Mouse (Mus musculus) gastrocnemius, postnatal 14 days (tissue): Measurements from ENCODE around the gene Shb. TPM values are rescaled to one million over a fixed set of nuclear protein-coding genes. Genes with fewer than 3 reads are reported as not detected.

Experiments used
- DNase-seq: peaks from one replicate; pipeline ENCODE4 v3.0.0; 2021; ENCODE audit warnings: mixed read lengths
- intact Hi-C: fragments of 180-260 bp; cut with DNase I; formaldehyde crosslinking; loops from one replicate; pipeline ENCODE4 v1.15.1; 2025; ENCODE audit warnings: low total_unique reads
- total RNA-seq, 2 experiments: library from RNA; stranded (reverse); gene quantifications; 2 replicates each; pipeline ENCODE4 v1.2.3; 2021

The Shb gene
- total RNA-seq, 2 experiments from 2014 or later = 6.7 to 7.8 TPM

DNA sequence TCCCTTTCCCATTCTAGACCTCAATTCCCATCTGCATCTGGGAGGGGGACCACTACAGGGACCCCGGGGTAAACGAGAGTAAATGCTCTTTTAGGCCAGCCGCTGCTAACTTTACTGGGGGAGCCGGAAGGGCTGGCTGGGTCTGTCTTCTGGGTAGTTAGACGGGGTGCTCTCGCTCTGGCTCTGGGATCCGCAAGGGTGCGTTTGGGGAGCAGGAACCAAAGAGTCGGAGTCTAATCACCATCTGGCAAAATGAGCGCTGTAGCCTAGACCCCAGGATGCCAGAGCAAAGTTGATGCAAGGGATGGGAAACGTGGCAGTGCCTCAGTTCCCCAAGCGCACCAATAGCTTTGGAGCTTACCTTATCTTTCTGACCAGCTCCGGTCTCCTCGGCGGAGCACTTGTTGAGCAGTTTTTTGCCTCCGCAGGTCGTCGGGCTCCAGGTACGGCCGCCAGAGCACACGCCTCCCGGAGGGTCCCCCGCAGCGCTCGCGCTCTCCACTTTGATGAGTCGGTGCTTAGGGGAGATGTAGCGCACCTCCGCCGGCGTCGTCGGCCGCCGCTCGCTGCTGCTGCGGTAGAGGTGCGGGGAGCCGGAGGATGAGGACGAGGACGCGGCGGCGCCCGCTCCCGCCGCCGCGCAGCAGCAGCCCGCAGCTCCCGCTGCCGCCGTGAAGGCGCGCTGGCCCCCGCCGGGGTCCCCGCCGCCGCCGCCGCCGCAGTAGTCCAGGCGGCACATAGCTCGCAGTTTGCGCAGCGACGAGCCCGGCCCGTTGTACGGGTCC is 2.9 kb downstream of the Shb start:
- intact Hi-C loops = loop anchor here (5.0 kb wide), 1 partner anchor 62 kb away; no protein-coding TSS in a partner anchor
- no peak for DNase-seq

DNA sequence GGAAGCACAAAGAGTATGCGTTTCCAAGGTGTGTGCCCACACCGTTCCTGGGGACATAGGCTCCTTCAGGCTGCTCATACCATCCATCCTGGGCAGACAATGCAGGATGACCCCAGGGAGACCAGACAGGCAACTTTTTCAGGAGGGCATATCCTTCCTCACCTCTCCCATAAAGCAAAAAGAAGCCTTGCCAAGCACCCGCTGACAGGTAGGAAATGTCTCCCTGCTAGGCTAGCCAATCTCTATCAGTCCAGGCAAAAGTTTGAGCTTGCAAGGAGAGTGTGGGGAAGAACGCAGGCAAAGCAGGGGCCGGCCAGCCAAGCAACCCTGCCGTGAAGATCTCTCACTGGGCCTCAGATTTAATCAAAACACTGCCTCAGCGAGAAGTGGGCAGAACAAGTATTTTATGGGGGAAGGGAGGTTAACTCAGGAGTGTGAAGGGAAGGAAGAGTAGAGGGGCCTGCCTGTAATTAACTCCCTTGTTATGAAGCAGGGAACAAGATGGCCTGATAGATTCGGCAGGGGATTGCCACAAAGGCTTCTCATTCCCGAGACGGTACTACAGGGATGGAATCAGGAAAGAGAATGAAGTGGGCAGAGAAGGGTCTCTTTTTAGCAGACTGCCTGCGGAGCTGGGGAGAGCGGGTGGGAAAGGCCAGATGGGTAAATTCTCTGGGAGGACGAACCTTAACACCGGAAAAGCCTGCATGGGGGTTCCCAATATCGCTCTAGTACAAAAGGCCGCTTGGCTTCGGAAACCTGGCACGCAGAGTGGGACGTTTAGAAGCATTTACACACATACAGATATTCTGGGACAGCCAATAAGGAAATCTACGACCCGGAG is 3.7 kb downstream of the Shb start:
- intact Hi-C loops = loop anchor here (5.0 kb wide), 1 partner anchor 61 kb away; no protein-coding TSS in a partner anchor
- no peak for DNase-seq

DNA sequence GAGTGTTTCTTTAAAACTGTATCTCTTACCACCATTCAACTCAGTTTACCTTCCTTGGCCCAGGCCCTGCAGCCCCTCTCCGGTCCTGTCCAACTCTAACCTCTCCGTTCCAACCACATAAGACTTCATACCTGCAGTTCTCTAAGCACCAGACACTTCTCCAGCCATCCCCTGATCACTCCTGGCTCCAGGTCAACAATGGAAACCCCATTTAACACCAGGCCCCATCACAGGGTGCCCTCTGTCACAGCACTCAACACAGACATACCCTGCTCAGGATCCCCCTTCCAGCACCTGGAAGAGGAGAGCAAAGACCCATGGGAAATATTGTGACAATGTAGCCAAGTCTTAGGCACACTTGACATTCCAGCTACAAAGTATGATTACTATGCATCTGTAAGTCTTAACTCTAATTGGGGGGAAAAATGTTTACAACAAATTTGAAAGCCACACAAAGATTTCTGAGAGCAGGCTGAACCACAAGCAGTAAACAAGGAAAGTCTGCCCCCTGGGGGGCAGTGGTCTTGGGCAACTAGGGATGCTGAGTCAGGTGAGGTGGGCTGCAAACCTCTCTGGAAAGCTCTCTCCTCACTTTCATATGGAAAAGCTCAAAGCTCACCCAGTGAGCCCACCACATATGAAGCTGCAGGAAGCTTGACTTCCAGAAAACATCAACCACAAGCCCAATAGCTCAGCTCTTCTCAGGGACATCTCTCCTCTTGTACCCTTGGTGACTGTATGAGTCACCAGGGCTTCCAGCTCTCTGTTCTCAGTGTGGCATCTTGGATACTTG is 4.5 kb downstream of the Shb start:
- no peak for DNase-seq
- intact Hi-C loops = loop anchor here (5.0 kb wide), 1 partner anchor 60 kb away; no protein-coding TSS in a partner anchor

DNA sequence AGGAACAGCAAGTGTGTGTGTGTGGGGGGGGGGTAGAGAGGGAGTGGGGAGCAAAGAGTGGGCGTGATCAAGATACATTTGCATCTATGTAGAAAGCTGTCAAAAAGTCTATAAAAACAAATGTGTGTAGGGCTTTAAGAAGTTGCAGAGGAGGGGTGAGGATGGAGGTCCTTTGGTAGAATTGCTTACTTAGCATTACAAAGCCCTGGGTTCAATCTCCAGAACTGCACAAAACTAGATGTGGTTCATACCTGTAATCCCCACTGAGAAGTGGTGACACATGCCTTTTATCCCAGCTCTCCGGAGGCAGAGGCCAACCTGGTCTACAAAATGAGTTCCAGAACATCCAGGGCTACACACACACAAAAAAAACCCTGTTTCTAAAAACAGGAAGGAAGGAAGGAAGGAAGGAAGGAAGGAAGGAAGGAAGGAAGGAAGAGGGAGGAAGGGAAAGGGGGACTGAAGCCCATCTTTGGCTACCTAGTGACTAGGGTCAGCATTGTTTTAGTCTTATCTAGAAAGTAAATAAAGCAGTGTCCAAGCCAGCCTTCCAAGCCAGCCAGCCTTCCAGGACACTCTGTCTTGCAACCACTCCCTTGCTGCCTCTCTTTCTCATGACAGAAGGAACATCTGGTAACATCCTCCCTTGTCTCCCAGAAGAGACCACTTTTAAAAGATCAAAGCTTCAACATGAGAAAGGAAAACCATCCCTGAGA is 5.3 kb downstream of the Shb start:
- intact Hi-C loops = loop anchor here (5.0 kb wide), 1 partner anchor 60 kb away; no protein-coding TSS in a partner anchor
- no peak for DNase-seq

DNA sequence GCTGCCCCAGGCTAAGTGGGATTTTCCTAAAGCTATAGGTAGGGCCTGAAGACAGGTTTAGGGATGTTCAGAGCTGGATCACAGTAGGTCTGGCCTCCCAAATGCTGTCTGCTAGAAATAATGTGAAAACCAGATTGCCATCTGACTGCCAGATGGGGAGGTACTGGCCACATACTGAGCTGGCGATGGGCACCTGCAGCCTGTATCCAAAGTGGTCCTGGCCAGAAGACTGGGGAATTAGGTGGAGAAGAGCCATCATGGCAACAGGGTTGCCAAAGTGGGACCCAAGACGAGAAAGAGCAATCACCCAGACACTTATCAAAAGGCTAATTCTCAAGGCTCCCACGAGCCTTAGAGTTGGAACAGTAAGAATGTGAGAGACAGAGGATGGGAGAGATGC is 6.1 kb downstream of the Shb start:
- no peak for DNase-seq
- intact Hi-C loops = loop anchor here (5.0 kb wide), 1 partner anchor 59 kb away; no protein-coding TSS in a partner anchor

DNA sequence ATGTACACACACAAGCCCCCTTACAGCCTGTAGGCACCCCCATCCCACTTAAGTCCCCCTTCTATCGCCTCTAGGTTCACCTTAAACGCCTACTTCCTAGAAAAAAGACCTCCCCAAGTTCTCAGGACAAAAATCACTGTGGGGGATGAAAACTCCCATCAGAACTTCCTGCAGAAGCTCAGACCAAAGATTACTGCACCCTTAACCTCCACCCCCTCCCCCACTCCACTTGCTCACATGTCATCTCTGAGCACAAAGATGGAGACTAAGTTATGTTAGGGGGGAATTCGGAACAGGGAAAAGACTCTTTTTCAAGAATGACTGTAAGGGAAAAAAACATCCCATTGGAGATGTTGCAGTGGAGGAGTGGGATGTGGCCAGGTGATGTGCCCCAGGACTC is 6.7 kb downstream of the Shb start:
- intact Hi-C loops = loop anchor here (5.0 kb wide), 1 partner anchor 58 kb away; no protein-coding TSS in a partner anchor
- no peak for DNase-seq

DNA sequence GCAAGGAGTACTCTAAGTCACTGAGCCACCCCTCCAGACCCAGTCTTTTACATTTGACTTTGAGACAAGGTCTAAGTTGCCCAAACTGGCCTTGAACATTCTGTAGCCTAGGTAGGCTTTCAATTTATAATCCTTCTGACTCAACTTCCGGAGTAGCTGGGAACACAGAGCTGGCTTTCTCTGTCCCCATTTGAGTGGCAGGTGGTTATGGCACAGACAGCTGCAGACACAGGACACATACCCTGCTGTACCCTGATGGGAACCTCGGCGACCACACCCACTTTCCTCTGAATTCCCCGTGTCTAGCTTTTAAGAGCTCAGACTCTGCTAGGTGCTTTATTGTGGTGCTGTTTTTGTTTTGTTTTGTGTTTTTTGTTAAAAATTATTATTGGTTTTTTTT is 7.7 kb downstream of the Shb start:
- DNase-seq = no peak
- intact Hi-C loops = loop anchor here (5.0 kb wide), 1 partner anchor 57 kb away; no protein-coding TSS in a partner anchor

DNA sequence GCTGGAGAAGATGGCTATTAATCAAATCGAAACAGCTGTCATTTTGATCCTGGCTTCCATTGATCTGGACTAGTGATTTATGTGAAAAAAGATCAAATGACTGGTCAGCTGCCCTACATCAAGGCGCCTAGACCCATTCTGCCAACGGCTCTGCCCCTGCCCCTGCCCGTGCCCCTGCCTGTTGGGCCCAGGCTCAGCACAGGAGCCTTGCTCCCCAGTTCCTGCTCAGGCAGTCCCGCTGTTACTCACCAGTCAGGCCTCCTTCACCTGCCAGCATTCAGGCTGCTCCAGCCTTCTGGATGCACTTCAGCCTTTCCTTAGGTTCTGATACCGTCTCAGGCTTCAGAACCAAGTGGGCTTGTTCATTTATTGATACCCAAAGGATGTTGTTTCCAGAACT is 8.9 kb downstream of the Shb start:
- intact Hi-C loops = no loop called here
- DNase-seq = no peak

DNA sequence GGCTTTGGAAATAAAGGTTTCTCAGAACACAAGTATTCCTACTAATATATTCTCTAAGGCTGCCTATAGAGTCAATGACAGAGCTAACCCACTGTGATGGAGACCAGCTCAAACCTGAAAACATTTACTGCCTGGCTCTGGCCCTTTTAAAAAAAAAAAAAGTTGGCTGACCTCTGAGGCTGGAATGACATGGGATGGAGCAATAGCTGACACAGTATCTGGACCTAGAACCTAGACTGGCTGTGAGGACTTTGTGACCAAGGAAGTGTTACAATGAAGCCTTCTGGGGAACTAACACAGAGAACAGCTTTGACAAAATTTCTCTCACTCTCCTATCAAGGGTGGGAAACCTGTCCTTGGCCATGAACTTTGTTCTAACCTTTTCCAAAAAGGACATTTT is 9.3 kb downstream of the Shb start:
- intact Hi-C loops = no loop called here
- DNase-seq = no peak

DNA sequence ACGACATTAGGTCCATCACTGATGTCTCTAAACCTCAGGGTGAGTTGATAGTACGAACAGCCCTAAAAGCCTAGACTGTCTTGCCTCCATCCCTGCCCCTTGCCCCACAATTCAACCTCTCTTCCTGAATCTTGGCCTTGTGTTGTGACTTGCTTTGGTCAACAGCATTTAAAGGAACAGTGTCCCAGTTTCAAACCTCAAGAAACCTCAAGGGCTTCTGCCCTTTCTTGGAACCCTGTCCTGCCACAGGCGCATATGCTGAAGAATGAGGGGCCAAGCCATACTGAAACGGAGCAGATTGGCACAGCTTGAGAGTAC is 9.7 kb downstream of the Shb start:
- DNase-seq = no peak
- intact Hi-C loops = no loop called here

DNA sequence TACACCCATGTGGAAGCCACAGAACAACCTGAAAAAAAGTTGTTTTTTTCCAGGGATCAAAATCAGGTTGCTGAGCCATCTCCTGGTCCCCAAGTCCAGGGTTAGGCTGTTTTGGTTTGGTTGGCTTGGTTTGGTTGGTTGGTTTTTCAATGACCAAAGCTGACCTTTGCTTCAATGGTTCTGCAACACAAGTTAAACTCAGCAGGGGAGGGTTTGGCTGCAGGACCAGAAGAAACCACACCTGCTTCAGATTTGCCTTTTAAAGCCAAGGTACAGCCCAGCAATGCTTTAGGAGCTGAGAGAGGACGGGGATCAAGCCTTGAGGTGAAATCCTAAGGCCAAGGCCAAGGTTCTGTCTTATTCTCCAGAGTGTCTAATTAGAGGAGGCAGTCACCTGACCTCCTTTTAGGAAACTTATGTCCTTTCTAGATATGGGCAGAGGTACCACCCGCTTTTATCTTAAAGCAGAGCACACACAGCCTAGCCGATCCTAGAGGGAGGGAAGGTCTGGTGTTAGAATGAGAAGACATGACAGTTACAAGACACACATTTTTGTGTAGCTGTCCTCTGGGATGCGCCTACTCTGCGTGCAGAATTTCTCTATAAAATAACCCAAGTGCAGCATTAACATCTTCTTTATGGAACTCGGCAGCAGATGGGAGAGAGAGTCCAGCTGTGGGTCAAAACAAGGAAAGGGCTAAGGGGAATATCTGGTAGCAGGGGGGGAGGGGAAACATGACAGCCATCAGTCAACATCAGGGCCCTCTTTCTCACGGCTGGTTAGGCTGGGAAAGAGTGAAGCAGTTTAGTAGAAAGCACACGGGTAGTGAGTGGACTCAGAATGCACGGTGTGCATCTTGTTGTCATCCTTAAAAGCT is 10.3 kb downstream of the Shb start:
- intact Hi-C loops = no loop called here
- no peak for DNase-seq

DNA sequence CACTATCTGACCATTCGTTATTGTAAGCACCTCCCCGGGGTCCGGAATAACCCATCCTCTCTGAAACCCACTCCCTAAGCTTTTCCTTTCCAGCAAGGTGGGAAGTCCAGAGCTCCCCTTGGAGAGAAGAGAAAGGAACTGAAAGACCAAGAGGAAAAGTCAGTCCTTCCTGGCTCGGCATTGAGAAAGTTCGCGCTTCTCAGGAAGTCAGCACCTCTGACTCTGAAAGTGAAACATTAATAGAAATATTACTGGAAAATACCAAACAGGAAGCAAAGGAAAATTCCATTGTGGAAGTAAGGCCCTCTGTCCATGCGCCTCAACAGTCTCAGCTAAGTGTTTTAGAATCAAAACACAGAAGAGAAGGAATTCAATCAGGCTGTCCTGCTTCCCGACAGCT is 11.9 kb downstream of the Shb start:
- intact Hi-C loops = no loop called here
- DNase-seq = no peak

DNA sequence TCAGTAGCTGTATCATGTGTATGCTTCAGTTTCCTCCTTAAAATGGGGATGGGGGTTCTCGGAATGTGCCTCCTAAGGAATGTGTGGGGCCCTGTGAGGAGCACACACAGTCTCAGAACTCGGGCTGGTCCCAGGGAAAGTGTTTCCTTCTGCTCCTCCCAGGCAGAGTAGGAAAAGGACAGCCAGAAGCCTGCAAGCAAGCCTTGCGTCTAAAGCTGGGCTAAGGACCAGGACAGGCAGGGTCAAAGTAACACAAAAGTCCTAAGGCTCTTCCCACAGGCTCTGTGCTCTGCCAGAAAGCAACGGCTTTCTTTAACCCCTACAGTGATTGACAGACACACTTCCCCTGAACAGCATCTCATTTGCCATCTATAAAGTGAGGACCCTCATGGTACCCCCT is 14.9 kb downstream of the Shb start:
- DNase-seq = no peak
- intact Hi-C loops = no loop called here

DNA sequence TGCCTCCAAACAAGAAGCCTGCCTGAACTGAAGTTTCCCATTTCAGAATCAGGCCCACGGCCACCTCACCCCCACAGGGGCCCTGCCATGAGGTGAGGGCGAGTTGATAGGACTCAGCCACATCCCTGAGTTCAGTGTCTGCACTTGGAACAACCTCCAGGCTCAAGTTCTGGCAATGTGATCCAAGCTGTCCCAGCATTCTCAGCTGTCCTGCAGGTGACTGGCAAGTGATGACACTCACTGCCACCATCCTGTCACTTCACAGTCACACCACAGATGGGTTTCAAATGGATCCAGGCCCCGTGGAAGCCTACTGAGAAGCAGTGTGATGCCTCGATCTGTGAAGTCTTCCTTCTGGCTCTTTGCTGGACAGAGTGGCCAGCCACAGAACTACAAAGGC is 16.4 kb downstream of the Shb start:
- intact Hi-C loops = no loop called here
- DNase-seq = no peak

DNA sequence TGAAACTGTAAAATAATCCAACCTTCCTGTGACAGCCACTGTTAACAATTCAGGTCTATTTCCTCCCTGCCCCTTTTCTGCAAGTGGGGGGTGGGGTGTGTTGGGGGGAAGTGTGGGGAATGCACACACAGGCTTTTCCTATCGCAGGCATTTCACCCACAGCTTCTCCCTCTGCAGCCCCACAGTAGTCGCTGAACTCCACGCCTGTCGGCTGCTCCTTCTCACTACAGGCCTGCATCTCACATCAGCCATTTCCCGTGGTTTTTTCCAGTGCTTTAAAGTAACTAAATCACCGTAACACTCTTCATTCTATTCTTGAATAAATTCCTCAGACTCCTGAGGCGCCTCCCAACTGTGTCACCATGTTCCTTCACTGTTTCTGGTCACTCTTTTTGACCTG is 17.9 kb downstream of the Shb start:
- intact Hi-C loops = no loop called here

DNA sequence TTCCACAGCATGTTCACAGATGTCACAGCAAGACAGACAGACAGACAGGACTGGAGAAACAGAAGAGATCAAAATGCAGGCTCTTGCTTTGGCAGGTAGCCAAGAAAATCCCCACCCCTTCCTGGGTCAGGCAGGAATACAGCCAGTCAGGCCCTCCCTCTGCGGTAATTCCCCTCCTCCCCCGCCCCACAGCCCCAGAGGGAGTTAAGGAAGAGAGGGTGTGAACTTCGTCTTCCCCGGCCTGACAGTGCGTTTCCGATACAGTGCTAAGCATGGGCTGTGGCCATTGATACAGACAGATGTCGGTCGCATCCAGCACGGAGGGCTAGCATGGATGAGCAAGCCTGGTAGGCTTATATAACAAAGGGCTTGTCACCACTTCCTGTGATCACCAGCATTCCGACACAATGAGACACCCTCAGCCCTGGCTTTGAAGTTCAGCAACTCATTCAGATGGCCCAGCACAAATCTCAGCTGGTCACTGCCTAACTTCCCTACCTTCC is 18.4 kb downstream of the Shb start:
- intact Hi-C loops = no loop called here
- peak; percentile 59 for DNase-seq

More for the DNA sequence above, 17.9 kb downstream of the Shb start:
- no peak for DNase-seq

DNA sequence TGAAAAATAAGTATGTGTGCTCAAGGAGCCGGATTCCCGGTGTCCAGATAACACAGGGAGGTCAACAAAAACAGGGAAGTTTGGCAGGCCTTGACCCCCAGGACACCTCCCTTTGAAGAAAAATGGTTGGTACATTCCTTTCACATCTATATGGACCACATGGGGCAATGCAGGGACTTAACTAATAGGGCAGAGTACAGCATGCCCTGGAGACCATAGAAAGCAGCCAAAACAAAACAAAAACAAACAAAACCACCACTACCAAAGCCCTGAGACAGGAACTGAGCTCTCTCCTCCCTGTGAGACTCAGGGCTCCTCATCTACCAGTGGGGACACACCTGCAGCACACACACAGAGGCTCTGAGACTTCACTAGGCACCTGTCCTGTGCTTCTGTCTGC is 18.9 kb downstream of the Shb start:
- intact Hi-C loops = no loop called here
- no peak for DNase-seq

DNA sequence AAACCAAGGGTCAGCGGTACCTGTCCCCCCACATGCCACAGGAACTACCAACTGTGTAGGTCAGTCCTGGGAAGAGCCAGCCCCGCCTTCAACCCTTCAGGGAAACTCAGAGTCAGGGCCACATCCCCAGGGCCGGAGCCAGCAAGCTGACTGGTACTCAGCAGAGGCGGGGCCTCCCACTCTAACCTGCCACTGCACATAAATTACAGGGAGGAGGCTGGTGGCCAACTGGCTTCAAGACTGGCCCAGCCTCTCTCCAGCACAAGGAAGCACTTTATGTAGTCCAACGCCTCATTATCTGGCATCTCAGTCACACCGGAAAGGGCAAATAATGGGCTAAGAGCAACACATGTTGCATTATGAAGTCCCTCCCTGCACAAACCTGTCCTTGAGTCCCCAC is 22.1 kb downstream of the Shb start:
- peak; percentile 79 for DNase-seq

More for the DNA sequence above, 22.1 kb downstream of the Shb start:
- intact Hi-C loops = no loop called here
